Mouse (Mus musculus) lung, postnatal 0 days (tissue): ENCODE measurements around the gene Impdh2.

Source experiments
- CTCF ChIP-seq: IDR thresholded peaks from 2 replicates; pipeline ENCODE4 v1.5.1; 2016; ENCODE audit warnings: antibody characterized with exemption, mild to moderate bottlenecking
- EP300 ChIP-seq: IDR thresholded peaks from 2 replicates; pipeline ENCODE4 v1.6.1; 2016; ENCODE audit warnings: antibody characterized with exemption, mild to moderate bottlenecking, control low read depth

GRCm38 (mm10) chr9:108545986-108546385, 14.1 kb upstream of the Impdh2 start:
- TF ChIP-seq CTCF (no peak), EP300 (no peak)
